Mouse (Mus musculus) forebrain, embryonic 12.5 days (tissue): ENCODE measurements around the gene Gm11213. TPM values are rescaled to one million over a fixed set of nuclear protein-coding genes. Genes with fewer than 3 reads are reported as not detected.

Source experiments
- ATAC-seq: fragments of 200-750 bp; cut with Nextera tagmentation; 2 replicates; pipeline ENCODE4 v1.8.0; 2017; ENCODE audit warnings: moderate TSS enrichment; ENCODE audit not compliant: low FRiP score
- H3K27ac ChIP-seq: fragments of 300-500 bp; sonication (generic); 2 replicates; pipeline ENCODE4 v1.5.1; 2016; ENCODE audit warnings: mild to moderate bottlenecking
- H3K27me3 ChIP-seq: fragments of 300-500 bp; sonication (generic); 2 replicates; pipeline ENCODE4 v1.6.1; 2016; ENCODE audit warnings: mild to moderate bottlenecking
- H3K36me3 ChIP-seq: fragments of 300-500 bp; sonication (generic); replicated peaks from 2 replicates; pipeline ENCODE4 v1.6.1; 2016; ENCODE audit warnings: mild to moderate bottlenecking
- H3K4me1 ChIP-seq: fragments of 300-500 bp; sonication (generic); 2 replicates; pipeline ENCODE4 v1.6.1; 2016
- H3K4me2 ChIP-seq: fragments of 300-500 bp; sonication (generic); 2 replicates; pipeline ENCODE4 v1.6.1; 2016; ENCODE audit warnings: mild to moderate bottlenecking, moderate library complexity
- H3K4me3 ChIP-seq: fragments of 300-500 bp; sonication (generic); replicated peaks from 2 replicates; pipeline ENCODE4 v1.5.1; 2016; ENCODE audit warnings: mild to moderate bottlenecking
- H3K9ac ChIP-seq: fragments of 300-500 bp; sonication (generic); 2 replicates; pipeline ENCODE4 v1.6.1; 2016; ENCODE audit warnings: mild to moderate bottlenecking
- H3K9me3 ChIP-seq: fragments of 300-500 bp; sonication (generic); 2 replicates; pipeline ENCODE4 v1.6.1; 2016
- WGBS: fragments of 180-500 bp; shearing (Covaris S2); methylation state at CpG from one replicate; pipeline ENCODE4 v1.1.7; 2016; 5-methylcytosine and 5-hydroxymethylcytosine counted together
- polyA plus RNA-seq: library from polyadenylated mRNA; unstranded; fragments of >200 nt; fragmentation: Nextera tagmentation; extraction: Ambion mirVana; gene quantifications from 2 replicates; pipeline ENCODE4 v1.2.1, GENCODE M21; 2016

Gm11213 gene
- polyA plus RNA-seq: not detected in 2 replicates

DNA sequence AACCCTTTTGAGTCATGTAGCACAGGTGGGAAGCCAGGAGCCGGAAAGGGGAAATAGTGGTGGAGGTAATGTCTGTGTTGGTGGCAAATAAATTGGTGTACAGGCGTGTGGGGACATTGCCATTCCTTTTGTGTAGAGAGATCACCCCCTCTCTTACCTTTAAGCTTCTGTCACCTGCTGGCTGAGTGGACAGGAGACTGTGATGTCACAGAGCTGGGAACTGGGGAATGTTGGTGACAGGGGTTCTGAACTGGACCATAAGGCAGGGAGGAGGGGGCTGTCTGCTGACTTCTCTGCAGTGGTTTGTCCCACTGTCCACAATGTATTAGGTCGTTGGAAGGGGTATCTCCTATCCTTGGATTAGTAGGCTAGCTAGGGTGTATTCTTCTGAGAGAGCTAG is at the start of gene Gm11213:
TSS of gene Gm11213 (minus strand) at position 317 of the 400 bp plus-strand sequence.
- 71% methylated on average over 3 of the region's 3 CpGs for WGBS
- no peak for ATAC-seq
- no peaks in the 10 kb centered on the region for H3K4me1 ChIP-seq
- H3K9me3 ChIP-seq: no peaks in the 10 kb centered on the region
- H3K27ac ChIP-seq: no peak within 1 kb of the TSS
- H3K4me2 ChIP-seq: no peak within 1 kb of the TSS
- H3K9ac ChIP-seq: no peak within 1 kb of the TSS
- no peak within 1 kb of the TSS for H3K4me3 ChIP-seq
- H3K36me3 ChIP-seq: no peaks in the 10 kb centered on the region
- no peaks in the 10 kb centered on the region for H3K27me3 ChIP-seq

DNA sequence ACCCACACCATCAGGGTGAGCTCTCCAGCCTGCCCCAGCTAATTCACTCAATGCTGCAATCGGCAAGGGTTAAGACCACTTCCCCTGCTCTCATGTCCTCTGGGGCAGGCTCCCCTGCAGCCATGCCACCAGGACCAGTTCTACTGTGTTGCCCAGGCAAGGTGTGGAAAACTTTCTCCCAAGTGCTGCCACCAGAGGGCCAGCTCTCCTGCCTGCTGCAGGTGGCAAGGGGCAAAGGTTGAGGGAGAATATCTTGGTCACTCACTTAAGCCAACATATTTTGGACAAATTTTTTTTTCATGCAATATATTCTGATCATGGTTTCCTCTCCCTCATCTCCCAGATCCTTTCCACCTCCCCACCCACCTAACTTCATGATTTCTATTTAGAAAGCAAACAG is 49.3 kb upstream of the Gm11213 start:
- no peaks in the 10 kb centered on the region for H3K36me3 ChIP-seq
- H3K9me3 ChIP-seq: no peaks in the 10 kb centered on the region
- no peak overlapping the region for H3K4me2 ChIP-seq
- H3K4me3 ChIP-seq: no peak overlapping the region
- H3K9ac ChIP-seq: no peak overlapping the region
- no peak for ATAC-seq
- WGBS: 89% methylated on average over 1 of the region's 1 CpGs
- H3K27ac ChIP-seq: no peak overlapping the region
- no peaks in the 10 kb centered on the region for H3K4me1 ChIP-seq
- H3K27me3 ChIP-seq: no peaks in the 10 kb centered on the region

DNA sequence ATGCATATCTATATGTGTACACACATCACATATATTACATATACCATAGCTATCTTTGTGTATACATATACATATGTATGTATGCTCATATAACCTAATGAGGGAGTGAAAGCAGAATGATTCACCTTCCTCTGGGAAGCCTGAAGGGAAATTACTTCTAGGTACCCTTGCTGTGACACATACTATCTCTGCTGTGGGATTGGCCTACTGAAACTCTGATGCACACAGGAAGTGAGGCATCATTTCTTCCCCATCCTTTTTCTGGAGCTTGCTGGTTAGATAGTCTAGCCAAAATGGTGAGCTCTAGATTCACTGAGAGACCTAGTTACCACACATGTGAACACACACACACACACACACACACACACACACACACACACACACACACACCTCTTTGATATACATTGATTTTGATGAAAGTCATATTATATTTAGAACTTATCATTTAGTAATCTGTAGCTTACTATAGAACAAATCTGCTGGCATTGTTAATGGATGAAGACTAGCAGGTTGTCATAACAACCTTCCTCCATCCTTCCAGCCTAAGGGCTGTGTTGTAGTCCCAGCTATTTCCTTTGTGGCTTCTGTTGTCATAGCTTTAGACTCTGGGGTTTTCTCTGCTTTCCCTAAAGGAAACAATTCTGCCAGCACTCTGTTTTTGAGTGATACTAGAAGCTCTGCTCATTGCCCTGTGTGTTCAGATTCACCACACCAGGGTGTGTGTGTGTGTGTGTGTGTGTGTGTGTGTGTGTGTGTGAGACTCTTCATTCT is 39.1 kb upstream of the Gm11213 start:
- no peaks in the 10 kb centered on the region for H3K27me3 ChIP-seq
- ATAC-seq: no peak
- no peaks in the 10 kb centered on the region for H3K4me1 ChIP-seq
- no peak overlapping the region for H3K4me2 ChIP-seq
- H3K9ac ChIP-seq: no peak overlapping the region
- no peaks in the 10 kb centered on the region for H3K9me3 ChIP-seq
- no peaks in the 10 kb centered on the region for H3K36me3 ChIP-seq
- H3K4me3 ChIP-seq: no peak overlapping the region
- H3K27ac ChIP-seq: no peak overlapping the region

DNA sequence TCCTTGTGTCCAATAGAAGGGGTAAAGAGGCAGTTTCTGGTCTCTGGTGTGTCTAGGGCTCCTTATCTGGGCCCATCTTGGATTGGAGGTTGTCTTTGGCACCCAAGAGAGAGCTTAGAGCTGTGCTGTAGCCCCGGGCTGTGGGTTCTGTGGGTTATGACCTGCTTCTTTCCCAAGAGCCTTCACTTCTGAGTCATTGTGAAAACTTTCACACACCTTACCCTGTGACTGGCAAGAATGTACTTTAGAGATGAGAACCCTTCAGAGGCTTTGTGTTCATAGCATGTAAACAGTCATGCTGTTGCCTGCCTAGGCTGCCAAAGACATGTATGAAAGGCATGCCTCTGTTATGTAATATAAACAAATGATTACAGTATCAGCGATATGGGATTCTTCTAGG is 34.8 kb upstream of the Gm11213 start:
- WGBS: 77% methylated on average over 2 of the region's 2 CpGs
- H3K9ac ChIP-seq: no peak overlapping the region
- H3K4me3 ChIP-seq: no peak overlapping the region
- H3K27ac ChIP-seq: no peak overlapping the region
- no peaks in the 10 kb centered on the region for H3K36me3 ChIP-seq
- H3K9me3 ChIP-seq: no peaks in the 10 kb centered on the region
- H3K4me1 ChIP-seq: no peaks in the 10 kb centered on the region
- no peaks in the 10 kb centered on the region for H3K27me3 ChIP-seq
- no peak for ATAC-seq
- no peak overlapping the region for H3K4me2 ChIP-seq

DNA sequence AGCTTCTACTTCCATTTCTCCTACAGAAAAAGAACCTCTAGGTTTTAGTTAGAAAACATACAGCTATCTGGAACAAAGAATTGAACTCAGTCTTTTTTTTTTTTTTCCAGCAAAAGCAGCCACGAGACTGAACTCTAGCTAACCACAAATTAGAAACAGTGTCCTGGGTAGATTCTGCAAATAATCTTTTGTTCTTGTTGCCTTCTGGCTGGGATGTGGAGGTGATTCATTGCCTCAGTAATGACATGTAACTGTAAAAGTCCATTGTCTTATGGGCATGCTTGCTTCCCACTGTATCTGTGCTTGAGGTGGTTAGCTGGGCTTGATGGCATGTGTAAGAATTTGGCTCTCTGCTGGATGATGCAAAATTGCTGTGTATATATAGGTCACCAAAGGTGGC is 33.5 kb upstream of the Gm11213 start:
- no peak overlapping the region for H3K4me2 ChIP-seq
- WGBS: 81% methylated on average over 1 of the region's 1 CpGs
- no peak overlapping the region for H3K4me3 ChIP-seq
- no peak overlapping the region for H3K27ac ChIP-seq
- H3K36me3 ChIP-seq: no peaks in the 10 kb centered on the region
- no peaks in the 10 kb centered on the region for H3K4me1 ChIP-seq
- no peaks in the 10 kb centered on the region for H3K9me3 ChIP-seq
- H3K9ac ChIP-seq: no peak overlapping the region
- no peaks in the 10 kb centered on the region for H3K27me3 ChIP-seq
- no peak for ATAC-seq

DNA sequence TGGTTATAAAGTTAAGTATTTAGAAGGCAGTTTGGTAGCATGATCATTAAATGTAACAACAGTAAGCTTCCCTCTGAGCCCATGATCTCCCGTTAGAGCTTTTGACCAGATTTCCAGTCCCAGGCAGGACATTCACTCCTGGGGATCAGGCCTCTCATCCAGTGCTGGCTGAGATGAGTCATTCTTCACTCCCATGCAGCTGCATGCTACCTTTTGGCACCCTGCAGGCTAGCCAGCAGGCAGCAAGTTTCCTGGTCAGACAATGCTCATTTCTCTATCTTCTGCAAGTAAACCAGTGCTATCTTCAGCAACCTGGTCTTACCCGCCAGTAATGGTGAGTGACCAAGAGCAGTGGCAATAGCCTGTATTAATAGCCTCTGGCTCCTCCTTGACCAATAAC is 28.1 kb upstream of the Gm11213 start:
- no peak overlapping the region for H3K4me2 ChIP-seq
- ATAC-seq: no peak
- no peak overlapping the region for H3K4me3 ChIP-seq
- no peak overlapping the region for H3K9ac ChIP-seq
- no peaks in the 10 kb centered on the region for H3K36me3 ChIP-seq
- H3K9me3 ChIP-seq: no peaks in the 10 kb centered on the region
- H3K27me3 ChIP-seq: no peaks in the 10 kb centered on the region
- H3K27ac ChIP-seq: no peak overlapping the region
- no peaks in the 10 kb centered on the region for H3K4me1 ChIP-seq
- 83% methylated on average over 2 of the region's 2 CpGs for WGBS

DNA sequence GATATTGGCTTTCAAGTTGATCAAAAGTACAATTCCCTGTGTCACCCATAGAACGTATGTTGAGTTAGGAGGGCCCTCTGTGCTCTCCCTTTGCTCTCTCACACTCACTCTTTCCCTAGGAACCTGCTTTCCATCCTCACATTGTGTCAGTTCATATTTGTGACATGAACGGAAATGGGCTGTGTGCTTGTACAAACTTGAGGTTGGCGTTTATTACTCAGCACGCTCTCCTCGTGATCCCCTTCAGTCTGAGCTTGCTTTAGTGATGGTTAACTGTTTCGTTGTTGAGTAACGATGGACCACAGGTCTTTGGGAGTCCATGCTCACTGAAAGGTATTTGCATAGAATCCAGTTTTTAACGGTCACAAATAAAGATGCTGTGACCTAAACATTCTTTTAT is 22.1 kb upstream of the Gm11213 start:
- ATAC-seq: no peak
- Histone ChIP-seq H3K4me2 (no peak overlapping the region), H3K36me3 (no peaks in the 10 kb centered on the region), H3K9me3 (no peaks in the 10 kb centered on the region), H3K4me3 (no peak overlapping the region), H3K27me3 (no peaks in the 10 kb centered on the region), H3K4me1 (no peaks in the 10 kb centered on the region), H3K27ac (no peak overlapping the region), H3K9ac (no peak overlapping the region)
- 89% methylated on average over 8 of the region's 8 CpGs for WGBS

DNA sequence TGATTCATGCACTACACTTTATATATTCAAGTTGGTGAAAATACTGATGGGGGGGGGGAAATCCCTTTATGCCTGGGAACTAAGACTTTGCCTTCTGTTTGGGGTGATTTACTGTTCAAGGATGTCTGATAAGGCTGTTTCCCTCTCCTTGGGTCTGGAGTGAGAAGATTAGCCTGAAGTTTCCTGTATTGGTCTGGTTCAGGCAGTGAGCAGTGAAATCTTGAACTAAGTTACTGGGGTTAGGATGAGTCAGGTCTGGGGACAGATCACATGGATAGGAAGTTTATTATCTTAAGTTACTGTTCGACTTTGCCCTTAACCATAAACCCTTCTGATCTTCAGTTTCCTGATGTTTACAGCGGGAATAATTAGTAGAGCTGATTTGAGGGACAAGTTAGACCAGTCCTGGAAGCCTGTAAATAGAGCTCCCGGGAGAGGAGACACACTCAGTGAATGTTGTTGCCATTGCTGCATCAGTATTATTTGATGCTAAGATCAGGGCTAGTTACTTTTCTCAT is 20.6 kb upstream of the Gm11213 start:
- H3K9ac ChIP-seq: no peak overlapping the region
- H3K4me2 ChIP-seq: no peak overlapping the region
- no peak overlapping the region for H3K27ac ChIP-seq
- 86% methylated on average over 3 of the region's 3 CpGs for WGBS
- no peaks in the 10 kb centered on the region for H3K36me3 ChIP-seq
- H3K4me1 ChIP-seq: no peaks in the 10 kb centered on the region
- no peak for ATAC-seq
- H3K9me3 ChIP-seq: no peaks in the 10 kb centered on the region
- H3K27me3 ChIP-seq: no peaks in the 10 kb centered on the region
- H3K4me3 ChIP-seq: no peak overlapping the region

DNA sequence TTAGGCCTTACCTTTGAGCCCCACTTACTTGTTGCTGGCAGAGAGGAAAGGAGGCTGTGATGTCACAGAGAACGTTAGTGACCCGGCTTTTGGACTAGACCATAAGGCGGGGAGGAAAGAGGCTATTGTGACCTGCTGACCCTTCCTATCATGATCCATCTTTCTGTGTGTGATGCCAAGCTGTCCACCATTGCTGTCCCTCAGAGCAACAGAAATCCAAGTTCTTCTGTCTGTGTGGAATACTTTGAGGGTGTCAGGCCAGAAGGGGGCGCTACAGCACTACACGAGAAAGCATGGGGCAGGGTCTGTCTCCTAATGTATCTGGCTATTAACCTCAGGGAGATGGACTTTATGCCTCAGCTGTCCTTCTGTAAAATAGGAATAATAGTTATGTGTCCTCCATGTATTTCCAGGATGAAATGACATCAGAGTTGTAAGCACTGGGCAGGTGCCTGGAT is 17.3 kb upstream of the Gm11213 start, which contains the start of gene Tex48:
TSS of gene Tex48 (minus strand) at position 51 of the 458 bp plus-strand sequence.
- no peak for ATAC-seq
- no peak within 1 kb of the TSS for H3K4me2 ChIP-seq
- WGBS: 60% methylated on average over 5 of the region's 5 CpGs
- no peaks in the 10 kb centered on the region for H3K36me3 ChIP-seq
- no peak within 1 kb of the TSS for H3K4me3 ChIP-seq
- no peak within 1 kb of the TSS for H3K9ac ChIP-seq
- H3K9me3 ChIP-seq: no peaks in the 10 kb centered on the region
- no peaks in the 10 kb centered on the region for H3K4me1 ChIP-seq
- no peak within 1 kb of the TSS for H3K27ac ChIP-seq
- H3K27me3 ChIP-seq: no peaks in the 10 kb centered on the region

DNA sequence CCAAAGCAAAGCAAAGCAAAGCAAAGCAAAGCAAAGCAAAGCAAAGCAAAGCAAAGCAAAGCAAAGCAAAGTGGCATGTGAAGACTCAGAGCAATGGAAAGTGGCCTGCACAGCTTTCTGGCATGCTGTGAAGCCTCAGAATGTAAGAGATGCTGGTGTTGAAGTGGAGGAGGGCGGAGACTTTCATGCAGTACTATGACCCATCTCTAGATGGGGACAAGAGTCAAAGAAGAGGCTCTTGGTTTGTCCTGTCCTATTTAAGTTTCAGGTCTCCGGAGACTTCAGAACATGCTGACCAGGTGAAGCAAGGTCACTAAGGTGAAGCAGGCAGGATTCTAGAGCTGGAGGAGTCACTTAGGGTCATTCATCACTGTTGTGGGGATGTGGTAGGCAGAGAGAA is 16.8 kb upstream of the Gm11213 start:
- no peak for ATAC-seq
- no peak overlapping the region for H3K9ac ChIP-seq
- no peaks in the 10 kb centered on the region for H3K4me1 ChIP-seq
- 88% methylated on average over 2 of the region's 2 CpGs for WGBS
- no peaks in the 10 kb centered on the region for H3K27me3 ChIP-seq
- no peak overlapping the region for H3K4me3 ChIP-seq
- H3K36me3 ChIP-seq: no peaks in the 10 kb centered on the region
- no peak overlapping the region for H3K4me2 ChIP-seq
- H3K9me3 ChIP-seq: no peaks in the 10 kb centered on the region
- H3K27ac ChIP-seq: no peak overlapping the region

DNA sequence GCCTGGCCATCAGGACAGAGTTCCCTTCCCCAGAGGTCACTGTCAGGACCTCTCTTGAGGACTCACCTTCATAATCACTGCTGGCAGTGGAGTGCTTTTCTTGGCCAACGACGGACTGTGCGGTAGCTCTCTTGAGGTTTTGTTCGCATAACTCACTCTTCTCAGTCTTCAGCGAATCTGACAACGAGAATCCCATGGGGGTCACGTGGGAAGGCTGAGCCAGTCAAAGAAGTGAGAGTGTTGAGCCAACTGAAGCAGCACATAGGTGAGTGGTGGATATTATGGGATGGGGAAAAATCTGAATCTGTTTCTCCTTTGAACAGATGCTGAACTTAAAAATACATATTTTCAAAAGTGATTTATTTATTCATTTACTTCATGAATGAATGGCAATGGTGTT is 3.3 kb upstream of the Gm11213 start:
- Histone ChIP-seq H3K4me2 (no peak overlapping the region), H3K27ac (no peak overlapping the region), H3K36me3 (no peaks in the 10 kb centered on the region), H3K4me1 (no peaks in the 10 kb centered on the region), H3K9me3 (no peaks in the 10 kb centered on the region), H3K4me3 (no peak overlapping the region), H3K9ac (no peak overlapping the region), H3K27me3 (no peaks in the 10 kb centered on the region)
- WGBS: 83% methylated on average over 7 of the region's 7 CpGs
- ATAC-seq: no peak

DNA sequence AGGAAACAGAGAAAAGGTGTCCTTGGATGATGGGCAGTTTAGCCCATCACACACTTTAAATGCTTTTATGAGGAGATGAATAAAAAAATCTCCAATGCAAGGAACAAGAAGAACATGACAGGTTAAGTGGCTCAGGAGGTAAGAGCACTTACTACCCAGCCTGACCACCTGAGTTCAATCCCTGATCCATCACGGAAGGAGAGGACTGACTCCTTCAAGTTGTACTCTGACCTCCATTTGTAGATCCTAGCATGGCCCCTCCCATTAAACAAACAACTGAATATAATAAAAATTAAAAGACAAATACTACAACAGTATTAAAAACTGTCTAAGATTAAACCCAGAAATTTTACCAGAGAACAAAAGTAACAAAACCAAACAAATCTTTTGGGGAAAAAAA is 907 bp upstream of the Gm11213 start:
- H3K9me3 ChIP-seq: no peaks in the 10 kb centered on the region
- no peak overlapping the region for H3K4me2 ChIP-seq
- no peak overlapping the region for H3K4me3 ChIP-seq
- H3K4me1 ChIP-seq: no peaks in the 10 kb centered on the region
- ATAC-seq: no peak
- WGBS: 92% methylated on average over 1 of the region's 1 CpGs
- no peaks in the 10 kb centered on the region for H3K27me3 ChIP-seq
- H3K27ac ChIP-seq: no peak overlapping the region
- H3K9ac ChIP-seq: no peak overlapping the region
- no peaks in the 10 kb centered on the region for H3K36me3 ChIP-seq

DNA sequence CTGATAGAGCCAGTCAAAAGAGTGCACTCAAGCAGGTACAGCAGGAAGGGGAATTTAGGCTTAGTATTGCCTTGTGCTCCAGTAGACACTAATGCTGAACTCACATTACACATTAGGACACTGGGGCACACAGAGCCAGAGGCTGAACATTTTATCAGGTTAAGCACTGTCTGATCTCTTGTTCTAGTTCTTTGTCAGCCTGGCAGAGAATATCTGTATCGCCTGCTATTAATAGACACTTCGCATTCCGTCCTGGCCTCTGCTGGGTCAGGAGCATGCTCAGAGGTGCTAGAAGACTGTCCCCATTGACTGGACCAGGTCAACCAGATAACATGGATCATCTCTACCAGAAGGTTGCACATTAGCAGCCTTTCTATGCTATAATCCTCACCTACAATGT is 484 bp upstream of the Gm11213 start:
- Histone ChIP-seq H3K27me3 (no peaks in the 10 kb centered on the region), H3K4me1 (no peaks in the 10 kb centered on the region), H3K9ac (no peak overlapping the region), H3K27ac (no peak overlapping the region), H3K9me3 (no peaks in the 10 kb centered on the region), H3K4me2 (no peak overlapping the region), H3K36me3 (no peaks in the 10 kb centered on the region), H3K4me3 (no peak overlapping the region)
- no peak for ATAC-seq
- WGBS: 93% methylated on average over 3 of the region's 3 CpGs
